Mouse (Mus musculus): ENCODE results near the gene Myoc.

DNA sequence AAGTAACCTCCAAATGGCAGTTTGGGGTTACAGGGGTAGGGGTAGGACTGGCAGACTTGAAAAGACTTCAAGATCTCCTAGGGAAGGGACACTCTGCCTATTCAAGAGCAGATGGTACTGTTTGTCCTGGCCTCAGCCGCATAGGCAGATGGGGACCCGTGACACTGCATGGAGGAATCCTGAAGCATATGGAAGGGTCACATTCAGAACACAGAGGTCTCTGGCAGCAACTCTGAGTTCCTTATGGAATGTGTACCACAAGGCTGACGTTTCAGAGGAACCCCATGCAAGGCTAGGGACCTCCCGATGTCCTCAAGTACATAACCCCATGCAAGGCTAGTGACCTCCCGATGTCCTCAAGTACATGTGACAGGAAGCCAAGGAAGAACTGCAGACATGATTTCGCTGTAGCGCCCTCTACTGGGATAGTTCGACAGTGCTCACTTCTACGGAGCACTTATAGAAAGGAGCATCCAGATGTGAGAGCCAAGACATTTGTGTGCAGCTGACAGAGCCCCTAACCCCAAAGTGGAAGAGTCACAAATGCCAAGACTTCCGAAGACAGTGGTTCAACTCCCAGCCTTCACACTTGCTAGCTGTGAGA, 7.2 kb downstream of the Myoc start:
- no peak for TF ChIP-seq CTCF (IDR thresholded peaks at IDR 0.05; ENCODE audit: low read depth, low read length)
- TF ChIP-seq POLR2A (IDR thresholded peaks at IDR 0.05; ENCODE audit: extremely low read depth, insufficient read depth, low read length), result no peak
